Mouse (Mus musculus): Measurements from ENCODE around the gene 4930558K02Rik. TPM values are rescaled to one million over a fixed set of nuclear protein-coding genes. Genes with fewer than 3 reads are reported as not detected.

4930558K02Rik gene
- total and polyA plus RNA-seq, 3 experiments: not detected

GRCm38 (mm10) chr1:161968589-161969407, 10.6 kb downstream of the 4930558K02Rik start, which contains the start of gene Pigc:
Pigc (plus strand) TSS chr1:161969186.
- intact Hi-C loops (cut with DNase I): loop anchor here (5.0 kb wide), 1 partner anchor 91 kb away; the partner anchor contains the start of gene Suco
- TF ChIP-seq CTCF (IDR thresholded peaks at IDR 0.05) (peak; percentile 92), POLR2A (IDR thresholded peaks at IDR 0.05; ENCODE audit: insufficient read depth, low read depth, low read length) (peak; percentile 70; the same call in 1 of the 2 replicates), EP300 (IDR thresholded peaks at IDR 0.05; ENCODE audit: insufficient read depth, low read depth, low read length) (peak; percentile 75)
- Histone ChIP-seq H3K27ac (peak within 1 kb of the TSS; percentile 85), H3K79me2 (replicated peaks; ENCODE audit: control insufficient read depth, insufficient read depth, low read length) (no peaks in the 10 kb centered on the region), H3K27me3 (ENCODE audit: control insufficient read depth, insufficient read depth, low read length) (no peaks in the 10 kb centered on the region), H3K4me3 (peak within 1 kb of the TSS; percentile 91), H3K9ac (ENCODE audit: low read depth, low read length) (peak within 1 kb of the TSS; percentile 87), H3K36me3 (ENCODE audit: control insufficient read depth, insufficient read depth, low read length) (peaks cover 7% of the 10 kb centered on the region), H3K4me1 (ENCODE audit: control insufficient read depth, insufficient read depth, low read length) (peaks cover 2% of the 10 kb centered on the region)
- peak; percentile 91 to 93 for DNase-seq
- WGBS: 1% methylated on average over 38 of the region's 38 CpGs

DNA sequence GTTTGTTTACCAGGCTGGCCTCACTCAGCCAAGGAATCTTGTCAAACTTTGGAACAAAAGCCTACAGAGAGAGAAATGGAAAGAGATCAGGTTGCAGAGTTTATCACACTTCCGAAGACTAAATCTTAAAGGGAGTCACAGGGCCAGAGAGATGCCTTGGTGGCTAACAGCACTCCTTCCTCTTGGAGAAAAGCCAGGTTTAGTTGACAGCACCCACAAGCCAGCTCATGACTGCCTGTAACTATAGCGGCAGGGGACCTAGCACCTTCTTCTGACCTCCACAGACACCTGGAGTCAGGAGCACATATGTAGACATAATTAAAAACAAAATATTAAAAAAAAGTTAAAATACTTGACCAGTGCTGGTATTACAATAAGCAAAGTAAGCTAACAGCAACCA, 11.5 kb downstream of the 4930558K02Rik start:
- peaks cover 7% of the 10 kb centered on the region for H3K36me3 ChIP-seq (ENCODE audit: control insufficient read depth, insufficient read depth, low read length)
- H3K4me3 ChIP-seq: no peak overlapping the region
- no peak overlapping the region for H3K27ac ChIP-seq
- peaks cover 2% of the 10 kb centered on the region for H3K4me1 ChIP-seq (ENCODE audit: control insufficient read depth, insufficient read depth, low read length)
- WGBS: 56% methylated on average over 2 of the region's 2 CpGs
- no peak for DNase-seq
- TF ChIP-seq EP300 (IDR thresholded peaks at IDR 0.05; ENCODE audit: insufficient read depth, low read depth, low read length) (no peak), CTCF (IDR thresholded peaks at IDR 0.05) (no peak), POLR2A (IDR thresholded peaks at IDR 0.05; ENCODE audit: insufficient read depth, low read depth, low read length) (no peak)
- intact Hi-C loops (cut with DNase I): loop anchor here (5.0 kb wide), 1 partner anchor 91 kb away; the partner anchor contains the start of gene Suco
- no peaks in the 10 kb centered on the region for H3K79me2 ChIP-seq (replicated peaks; ENCODE audit: control insufficient read depth, insufficient read depth, low read length)
- H3K27me3 ChIP-seq (ENCODE audit: control insufficient read depth, insufficient read depth, low read length): no peaks in the 10 kb centered on the region
- no peak overlapping the region for H3K9ac ChIP-seq (ENCODE audit: low read depth, low read length)

DNA sequence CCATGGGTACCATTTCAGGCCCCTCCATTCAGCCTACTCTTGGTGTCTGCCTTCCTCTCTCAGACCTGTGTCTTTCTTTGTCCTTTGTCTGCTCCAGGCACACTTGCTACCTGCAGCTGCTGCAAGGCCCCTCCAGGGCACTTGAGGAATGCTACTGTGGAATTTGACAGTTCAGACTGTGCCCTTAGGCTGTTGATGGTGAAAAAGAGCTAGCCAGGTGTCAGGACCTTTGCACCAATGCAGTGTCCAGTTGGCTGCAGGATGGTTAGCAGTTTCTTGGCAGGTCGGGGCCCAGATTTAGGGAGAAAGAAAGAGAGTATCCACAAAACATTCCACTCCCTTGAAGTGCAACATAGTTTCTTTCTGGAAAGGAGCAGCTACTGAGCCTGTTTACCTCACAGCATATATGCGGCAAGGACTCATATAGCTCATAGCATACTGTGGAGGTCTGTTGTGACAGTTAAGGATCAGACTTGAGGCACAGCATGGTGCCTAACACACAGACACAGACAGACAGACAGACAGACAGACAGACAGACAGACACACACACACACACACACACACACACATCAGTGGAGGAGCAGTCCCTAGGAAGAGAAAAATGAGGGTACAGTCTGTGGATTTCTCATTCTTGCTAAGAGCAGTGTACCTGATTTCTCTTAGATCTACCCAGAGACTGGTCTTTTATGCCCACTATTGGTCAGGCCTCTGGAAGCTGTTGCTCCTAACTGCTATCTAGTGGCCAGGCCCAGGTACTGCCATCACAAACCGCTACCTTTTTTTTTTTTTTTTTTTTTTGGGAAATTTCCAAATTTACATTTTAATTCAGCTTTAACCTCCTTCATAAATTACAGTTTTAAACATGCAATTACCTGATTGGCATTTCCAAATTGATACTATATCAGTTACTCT, 16.7 kb downstream of the 4930558K02Rik start:
- no peaks in the 10 kb centered on the region for H3K79me2 ChIP-seq (replicated peaks; ENCODE audit: control insufficient read depth, insufficient read depth, low read length)
- WGBS: 49% methylated on average over 3 of the region's 3 CpGs
- TF ChIP-seq CTCF (IDR thresholded peaks at IDR 0.05) (peak; percentile 67), POLR2A (IDR thresholded peaks at IDR 0.05; ENCODE audit: insufficient read depth, low read depth, low read length) (no peak)
- no peaks in the 10 kb centered on the region for H3K27me3 ChIP-seq (ENCODE audit: control insufficient read depth, insufficient read depth, low read length)
- H3K27ac ChIP-seq: no peak overlapping the region
- H3K4me3 ChIP-seq: no peak overlapping the region
- no peaks in the 10 kb centered on the region for H3K4me1 ChIP-seq (ENCODE audit: control insufficient read depth, insufficient read depth, low read length)
- H3K36me3 ChIP-seq (ENCODE audit: control insufficient read depth, insufficient read depth, low read length): no peaks in the 10 kb centered on the region
- H3K9ac ChIP-seq (ENCODE audit: low read depth, low read length): no peak overlapping the region
- no peak for DNase-seq
- intact Hi-C loops (cut with DNase I): no loop called here

- Histone ChIP-seq H3K79me2 (replicated peaks; ENCODE audit: control insufficient read depth, insufficient read depth, low read length) (no peaks in the 10 kb centered on the region), H3K27me3 (ENCODE audit: control insufficient read depth, insufficient read depth, low read length) (no peaks in the 10 kb centered on the region), H3K4me1 (ENCODE audit: control insufficient read depth, insufficient read depth, low read length) (no peaks in the 10 kb centered on the region), H3K4me3 (no peak overlapping the region), H3K36me3 (ENCODE audit: control insufficient read depth, insufficient read depth, low read length) (no peaks in the 10 kb centered on the region), H3K27ac (no peak overlapping the region), H3K9ac (ENCODE audit: low read depth, low read length) (no peak overlapping the region)
- no peak for TF ChIP-seq EP300 (IDR thresholded peaks at IDR 0.05; ENCODE audit: insufficient read depth, low read depth, low read length)
- TF ChIP-seq CTCF (IDR thresholded peaks at IDR 0.05): no peak
- WGBS: 80% methylated on average over 19 of the region's 19 CpGs
- intact Hi-C loops (cut with DNase I): no loop called here
- DNase-seq: no peak
Observed at GRCm38 (mm10) chr1:161957964-161958950, 21.2 kb downstream of the 4930558K02Rik start.

GRCm38 (mm10) chr1:161955846-161956245, 23.6 kb downstream of the 4930558K02Rik start:
- intact Hi-C loops (cut with DNase I): no loop called here
- TF ChIP-seq EP300 (IDR thresholded peaks at IDR 0.05; ENCODE audit: insufficient read depth, low read depth, low read length) (no peak), CTCF (IDR thresholded peaks at IDR 0.05) (no peak), POLR2A (IDR thresholded peaks at IDR 0.05; ENCODE audit: insufficient read depth, low read depth, low read length) (no peak)
- no peaks in the 10 kb centered on the region for H3K27me3 ChIP-seq (ENCODE audit: control insufficient read depth, insufficient read depth, low read length)
- H3K79me2 ChIP-seq (replicated peaks; ENCODE audit: control insufficient read depth, insufficient read depth, low read length): no peaks in the 10 kb centered on the region
- no peaks in the 10 kb centered on the region for H3K36me3 ChIP-seq (ENCODE audit: control insufficient read depth, insufficient read depth, low read length)
- no peaks in the 10 kb centered on the region for H3K4me1 ChIP-seq (ENCODE audit: control insufficient read depth, insufficient read depth, low read length)
- 48% methylated on average over 5 of the region's 5 CpGs for WGBS
- H3K4me3 ChIP-seq: no peak overlapping the region
- no peak overlapping the region for H3K27ac ChIP-seq
- no peak overlapping the region for H3K9ac ChIP-seq (ENCODE audit: low read depth, low read length)
- no peak for DNase-seq

Measured in heart, adult 2 months (tissue).